Mouse (Mus musculus): ENCODE data around the gene Zpbp2. TPM values are rescaled to one million over a fixed set of nuclear protein-coding genes. Genes with fewer than 3 reads are reported as not detected.
A peak's percentile ranks its signal among the peaks of the same experiment; 100 is the strongest.

The Zpbp2 gene
- polyA plus RNA-seq, 1 experiment: 0.20 TPM

GRCm38 (mm10) chr11:98525140-98525539 is 25.8 kb upstream of the Zpbp2 start:
- WGBS: 42% methylated on average over 4 of the region's 4 CpGs
- no peaks in the 10 kb centered on the region for H3K27me3 ChIP-seq (ENCODE audit: control insufficient read depth, insufficient read depth, low read length)
- no peaks in the 10 kb centered on the region for H3K4me1 ChIP-seq (ENCODE audit: control insufficient read depth, insufficient read depth, low read length)
- DNase-seq: no peak
- H3K27ac ChIP-seq (ENCODE audit: insufficient read depth, low read length): no peak overlapping the region
- H3K4me3 ChIP-seq (replicated peaks; ENCODE audit: insufficient read depth, low read depth, low read length): no peak overlapping the region
- TF ChIP-seq POLR2A (IDR thresholded peaks at IDR 0.05; ENCODE audit: borderline replicate concordance, insufficient read depth, low read length) (no peak), CTCF (IDR thresholded peaks at IDR 0.05; ENCODE audit: borderline replicate concordance, insufficient read depth, low read depth, low read length) (no peak)

- 71% methylated on average over 10 of the region's 10 CpGs for WGBS
- H3K27me3 ChIP-seq (ENCODE audit: control insufficient read depth, insufficient read depth, low read length): no peaks in the 10 kb centered on the region
- no peak for DNase-seq
- no peak for TF ChIP-seq CTCF (IDR thresholded peaks at IDR 0.05; ENCODE audit: borderline replicate concordance, insufficient read depth, low read depth, low read length)
- no peak for TF ChIP-seq POLR2A (IDR thresholded peaks at IDR 0.05; ENCODE audit: borderline replicate concordance, insufficient read depth, low read length)
- H3K27ac ChIP-seq (ENCODE audit: insufficient read depth, low read length): no peak overlapping the region
- H3K4me3 ChIP-seq (replicated peaks; ENCODE audit: insufficient read depth, low read depth, low read length): no peak overlapping the region
- no peaks in the 10 kb centered on the region for H3K4me1 ChIP-seq (ENCODE audit: control insufficient read depth, insufficient read depth, low read length)
These were observed 24.0 kb upstream of the Zpbp2 start for GRCm38 (mm10) chr11:98526824-98527461.

DNA sequence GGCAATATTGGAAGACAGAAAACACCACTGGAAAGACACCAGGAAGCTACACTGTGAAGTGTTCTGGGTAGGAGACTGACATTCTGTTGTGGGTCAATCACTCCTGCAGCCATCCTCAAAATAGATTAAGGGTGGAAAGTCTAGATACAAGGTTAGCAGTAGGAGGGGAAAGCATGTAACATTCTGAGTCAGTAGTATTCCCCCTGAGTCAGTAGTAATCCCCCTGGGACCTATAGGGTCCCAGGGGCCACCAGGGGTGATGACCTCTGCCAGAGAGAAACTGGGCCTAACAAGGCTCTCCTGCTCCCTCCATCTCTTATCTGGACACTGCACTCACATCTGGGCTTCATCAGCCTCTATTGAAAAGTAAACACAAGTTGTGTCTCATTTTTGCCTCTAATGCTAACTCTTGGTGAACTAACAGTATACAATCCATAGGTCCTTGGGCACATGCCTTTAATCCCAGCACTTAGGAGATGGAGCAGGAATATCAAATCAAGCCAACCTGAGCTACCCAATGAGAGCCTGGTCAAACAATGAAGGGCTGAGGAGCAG is 13.3 kb upstream of the Zpbp2 start:
- no peak overlapping the region for H3K27ac ChIP-seq (ENCODE audit: insufficient read depth, low read length)

DNA sequence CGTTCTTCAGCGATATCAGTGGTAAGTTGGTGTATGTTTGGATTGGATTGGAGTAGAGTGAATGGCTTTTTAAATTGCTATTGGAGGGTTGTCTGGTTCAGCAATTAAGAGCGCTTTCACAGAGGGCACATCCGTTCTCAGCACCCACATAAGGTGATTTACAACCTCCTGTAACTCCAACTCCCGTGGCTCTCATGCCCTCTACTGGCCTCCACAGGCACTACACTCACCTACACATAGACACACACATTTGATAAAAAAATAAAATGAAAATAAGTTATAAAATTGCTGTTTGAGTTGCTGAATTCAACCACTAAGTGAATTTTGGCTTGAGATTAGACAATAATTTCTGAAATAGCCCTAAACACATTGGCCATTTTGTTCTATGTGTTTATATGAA is 10.6 kb upstream of the Zpbp2 start:
- DNase-seq: no peak
- peaks cover 1% of the 10 kb centered on the region; the same call in 1 of the 2 replicates for H3K27me3 ChIP-seq (ENCODE audit: control insufficient read depth, insufficient read depth, low read length)
- 85% methylated on average over 5 of the region's 5 CpGs for WGBS
- no peak overlapping the region for H3K27ac ChIP-seq (ENCODE audit: insufficient read depth, low read length)
- no peaks in the 10 kb centered on the region for H3K4me1 ChIP-seq (ENCODE audit: control insufficient read depth, insufficient read depth, low read length)
- TF ChIP-seq POLR2A (IDR thresholded peaks at IDR 0.05; ENCODE audit: borderline replicate concordance, insufficient read depth, low read length): no peak
- no peak; the same call in 1 of the 2 replicates for TF ChIP-seq CTCF (IDR thresholded peaks at IDR 0.05; ENCODE audit: borderline replicate concordance, insufficient read depth, low read depth, low read length)
- no peak overlapping the region for H3K4me3 ChIP-seq (replicated peaks; ENCODE audit: insufficient read depth, low read depth, low read length)

More for the DNA sequence above, 13.3 kb upstream of the Zpbp2 start:
- Histone ChIP-seq H3K27me3 (ENCODE audit: control insufficient read depth, insufficient read depth, low read length) (no peaks in the 10 kb centered on the region), H3K4me3 (replicated peaks; ENCODE audit: insufficient read depth, low read depth, low read length) (no peak overlapping the region), H3K4me1 (ENCODE audit: control insufficient read depth, insufficient read depth, low read length) (no peaks in the 10 kb centered on the region)
- no peak for TF ChIP-seq CTCF (IDR thresholded peaks at IDR 0.05; ENCODE audit: borderline replicate concordance, insufficient read depth, low read depth, low read length)
- no peak for TF ChIP-seq POLR2A (IDR thresholded peaks at IDR 0.05; ENCODE audit: borderline replicate concordance, insufficient read depth, low read length)
- DNase-seq: no peak

GRCm38 (mm10) chr11:98542553-98542952 is 8.3 kb upstream of the Zpbp2 start:
- Histone ChIP-seq H3K4me1 (ENCODE audit: control insufficient read depth, insufficient read depth, low read length) (no peaks in the 10 kb centered on the region), H3K4me3 (replicated peaks; ENCODE audit: insufficient read depth, low read depth, low read length) (no peak overlapping the region), H3K27me3 (ENCODE audit: control insufficient read depth, insufficient read depth, low read length) (peaks cover 5% of the 10 kb centered on the region; the same call in 1 of the 2 replicates), H3K27ac (ENCODE audit: insufficient read depth, low read length) (no peak overlapping the region)
- TF ChIP-seq CTCF (IDR thresholded peaks at IDR 0.05; ENCODE audit: borderline replicate concordance, insufficient read depth, low read depth, low read length) (no peak), POLR2A (IDR thresholded peaks at IDR 0.05; ENCODE audit: borderline replicate concordance, insufficient read depth, low read length) (no peak)
- 65% methylated on average over 8 of the region's 8 CpGs for WGBS
- DNase-seq: no peak

- Histone ChIP-seq H3K4me3 (replicated peaks; ENCODE audit: insufficient read depth, low read depth, low read length) (no peak overlapping the region), H3K27ac (ENCODE audit: insufficient read depth, low read length) (no peak overlapping the region), H3K27me3 (ENCODE audit: control insufficient read depth, insufficient read depth, low read length) (peaks cover 5% of the 10 kb centered on the region; the same call in 1 of the 2 replicates), H3K4me1 (ENCODE audit: control insufficient read depth, insufficient read depth, low read length) (no peaks in the 10 kb centered on the region)
- WGBS: 86% methylated on average over 1 of the region's 1 CpGs
- TF ChIP-seq CTCF (IDR thresholded peaks at IDR 0.05; ENCODE audit: borderline replicate concordance, insufficient read depth, low read depth, low read length) (no peak), POLR2A (IDR thresholded peaks at IDR 0.05; ENCODE audit: borderline replicate concordance, insufficient read depth, low read length) (no peak)
- DNase-seq: no peak
These were observed 7.5 kb upstream of the Zpbp2 start for GRCm38 (mm10) chr11:98543414-98543813.

GRCm38 (mm10) chr11:98544890-98545677 is 5.8 kb upstream of the Zpbp2 start:
- TF ChIP-seq CTCF (IDR thresholded peaks at IDR 0.05; ENCODE audit: borderline replicate concordance, insufficient read depth, low read depth, low read length): no peak
- no peak for TF ChIP-seq POLR2A (IDR thresholded peaks at IDR 0.05; ENCODE audit: borderline replicate concordance, insufficient read depth, low read length)
- Histone ChIP-seq H3K27me3 (ENCODE audit: control insufficient read depth, insufficient read depth, low read length) (peaks cover 5% of the 10 kb centered on the region; the same call in 1 of the 2 replicates), H3K4me3 (replicated peaks; ENCODE audit: insufficient read depth, low read depth, low read length) (no peak overlapping the region), H3K4me1 (ENCODE audit: control insufficient read depth, insufficient read depth, low read length) (no peaks in the 10 kb centered on the region), H3K27ac (ENCODE audit: insufficient read depth, low read length) (no peak overlapping the region)
- peak in 1 of 2 experiments; percentile 4 for DNase-seq
- 6% methylated on average over 16 of the region's 16 CpGs for WGBS
